Mouse (Mus musculus): Measurements from ENCODE around the gene 1700001O22Rik.

Gene 1700001O22Rik

DNA sequence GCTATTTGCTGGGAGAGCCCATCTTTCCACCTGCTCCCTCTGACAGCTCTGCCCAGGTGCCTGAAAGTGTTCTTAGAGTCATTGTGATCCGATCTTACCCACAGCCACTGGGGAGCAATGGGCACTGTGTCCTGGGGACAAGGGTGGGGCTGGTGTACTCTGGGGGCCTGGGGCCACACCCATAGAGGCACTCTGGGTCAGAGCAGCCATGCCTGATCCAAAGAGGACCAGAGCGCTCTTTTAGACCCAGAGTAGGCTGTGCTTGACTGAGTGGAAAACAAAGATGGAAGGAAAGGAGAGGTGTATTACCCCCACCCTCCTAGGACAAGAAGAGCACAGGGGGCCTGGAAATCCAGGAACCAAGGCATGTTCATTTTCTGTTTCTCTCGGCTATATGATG is at the start of gene 1700001O22Rik:
1700001O22Rik (minus strand) TSS at position 58 of the 400 bp plus-strand sequence.
- no peak for DNase-seq (ENCODE audit: low read depth)

DNA sequence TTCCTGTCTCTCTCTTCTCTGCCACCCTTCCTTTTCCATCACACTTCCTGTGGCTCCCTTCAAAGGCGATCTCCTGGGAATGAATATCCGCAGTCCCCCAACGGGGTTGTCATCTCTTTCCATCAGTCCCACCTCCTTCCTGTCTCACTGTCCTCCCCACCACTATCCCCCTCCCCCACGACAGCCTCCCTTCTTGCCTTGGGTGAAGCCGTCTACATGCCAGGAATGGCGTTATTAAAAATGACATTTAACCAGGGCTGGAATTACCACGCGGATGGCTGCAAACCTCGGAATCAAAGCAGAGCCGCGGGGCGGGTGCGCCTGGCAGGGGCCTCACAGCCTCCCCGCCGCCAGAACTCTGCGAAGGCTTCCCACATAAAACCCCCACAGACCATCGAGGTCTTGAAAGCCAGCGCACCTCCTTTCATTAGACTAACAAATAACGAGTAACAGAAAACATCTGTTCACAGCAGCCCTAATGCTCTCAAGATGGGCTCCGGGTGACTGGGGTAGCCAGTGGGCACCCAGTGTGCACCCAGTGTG is 49.4 kb upstream of the 1700001O22Rik start:
- no peak for DNase-seq (ENCODE audit: low read depth)

DNA sequence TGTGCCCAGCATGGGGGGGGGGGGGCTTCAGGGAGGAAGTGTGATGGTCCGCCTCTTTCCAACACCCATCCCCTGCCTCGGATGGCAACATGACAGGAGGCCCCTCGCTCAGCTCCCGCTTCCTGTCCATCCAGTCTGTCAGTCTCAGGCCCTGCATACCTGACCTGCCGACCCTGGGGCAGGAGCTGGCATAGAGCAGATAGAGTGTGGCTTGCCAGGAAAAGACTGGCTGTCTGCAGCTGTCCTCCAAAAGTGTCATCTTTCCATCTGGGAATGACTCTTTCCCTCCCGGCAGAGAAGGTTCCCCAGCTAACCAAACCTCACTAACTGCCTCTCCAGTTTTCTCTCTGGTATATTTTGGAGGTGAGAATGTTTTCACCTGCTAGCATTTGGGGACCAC is 47.1 kb upstream of the 1700001O22Rik start:
- no peak for DNase-seq (ENCODE audit: low read depth)

DNA sequence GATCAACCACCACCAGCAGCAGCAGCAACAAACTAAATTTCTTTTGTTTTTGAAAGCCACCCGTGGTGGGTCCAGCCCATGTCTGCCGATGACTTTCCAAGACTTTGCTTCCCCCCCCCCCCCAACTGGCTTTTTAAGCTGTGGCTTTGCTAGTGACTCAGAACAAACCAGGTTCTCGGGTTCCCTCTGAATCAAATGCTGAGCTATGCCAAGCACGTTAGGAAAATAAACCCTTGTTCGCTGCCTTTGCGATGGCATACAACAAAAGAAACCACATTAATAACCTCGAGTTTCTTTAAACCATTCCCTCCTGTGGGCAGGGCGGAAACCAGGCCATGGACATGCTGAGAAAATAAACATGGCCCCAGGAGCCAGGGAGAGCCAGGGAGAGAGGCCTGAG is 44.7 kb upstream of the 1700001O22Rik start:
- DNase-seq (ENCODE audit: low read depth), result no peak

DNA sequence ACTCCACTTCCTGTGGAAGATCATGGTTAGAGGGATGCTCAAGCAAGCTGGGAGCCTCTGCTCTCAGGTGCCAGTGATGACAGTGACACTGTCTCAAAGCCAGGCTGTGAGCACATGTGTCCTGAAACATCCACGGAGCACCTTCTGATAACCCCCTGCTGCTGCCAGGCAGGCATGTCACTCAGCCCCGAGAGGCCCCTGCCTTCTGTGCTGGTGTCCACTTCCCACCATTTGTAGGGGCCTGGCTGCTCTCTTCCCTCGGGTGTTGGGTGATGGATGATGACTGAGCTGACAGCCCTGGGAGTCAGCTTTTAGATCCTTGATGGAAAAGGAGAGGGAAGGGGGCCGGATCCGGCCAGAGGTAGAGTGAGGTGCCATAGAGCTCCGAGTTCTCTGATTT is 43.3 kb upstream of the 1700001O22Rik start:
- DNase-seq (ENCODE audit: low read depth), result no peak

DNA sequence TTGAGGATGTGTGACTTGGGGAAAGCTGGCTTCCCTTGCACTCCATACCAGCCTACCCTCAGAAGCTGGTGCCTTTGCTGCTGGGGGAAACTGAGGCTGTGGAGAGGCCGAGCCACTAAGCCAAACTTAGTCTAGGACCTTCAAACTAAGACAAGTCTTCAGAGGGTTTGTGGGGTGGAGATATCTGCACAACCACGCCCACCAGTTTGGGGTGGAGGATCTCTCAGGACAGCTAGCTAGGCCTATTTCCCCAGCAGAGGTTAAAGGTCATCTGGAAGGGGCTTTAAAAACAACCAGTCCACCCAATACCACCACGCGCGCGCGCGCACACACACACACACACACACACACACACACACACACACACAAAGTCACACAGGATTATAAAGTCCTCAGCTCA is 42.8 kb upstream of the 1700001O22Rik start:
- no peak for DNase-seq (ENCODE audit: low read depth)

DNA sequence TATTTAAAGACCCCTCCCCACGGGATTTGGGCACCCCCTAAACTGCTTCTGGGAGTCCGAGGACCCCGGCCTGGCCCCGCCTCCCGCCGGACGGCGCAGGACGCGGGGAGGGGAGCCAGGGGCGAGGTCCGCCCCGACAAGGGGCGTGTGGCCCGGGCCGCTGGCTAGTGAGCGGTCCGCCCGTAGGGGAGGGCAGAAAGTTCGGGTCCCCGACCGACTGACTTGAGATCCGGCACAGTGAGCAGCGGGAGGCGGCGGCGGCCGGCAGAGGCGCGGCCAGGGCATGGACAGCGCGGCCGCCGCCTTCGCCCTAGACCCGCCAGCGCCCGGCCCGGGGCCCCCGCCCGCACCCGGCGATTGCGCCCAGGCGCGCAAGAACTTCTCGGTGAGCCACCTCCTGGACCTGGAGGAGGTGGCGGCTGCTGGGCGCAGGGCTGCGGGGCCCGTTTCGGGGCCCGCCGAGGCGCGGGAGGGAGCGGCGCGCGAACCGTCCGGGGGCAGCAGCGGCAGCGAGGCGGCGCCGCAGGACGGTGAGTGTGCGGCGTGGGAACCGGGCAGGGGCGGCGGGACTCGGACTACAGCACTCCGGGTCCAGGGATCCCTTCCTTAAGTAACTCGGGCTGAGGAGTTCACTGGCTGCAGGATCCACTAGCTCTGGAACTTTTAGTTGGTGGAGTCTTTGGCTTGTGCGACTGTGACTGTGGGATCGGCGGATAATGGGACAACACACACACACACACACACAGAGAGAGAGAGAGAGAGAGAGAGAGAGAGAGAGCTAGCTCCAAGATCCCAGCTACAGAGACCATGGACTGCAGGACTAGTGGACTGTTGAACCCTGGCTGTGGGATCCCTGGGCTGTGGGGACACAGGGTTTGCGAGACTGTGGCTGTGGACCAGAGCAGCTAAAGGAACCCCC is 42.0 kb upstream of the 1700001O22Rik start:
- no peak for DNase-seq (ENCODE audit: low read depth)

DNA sequence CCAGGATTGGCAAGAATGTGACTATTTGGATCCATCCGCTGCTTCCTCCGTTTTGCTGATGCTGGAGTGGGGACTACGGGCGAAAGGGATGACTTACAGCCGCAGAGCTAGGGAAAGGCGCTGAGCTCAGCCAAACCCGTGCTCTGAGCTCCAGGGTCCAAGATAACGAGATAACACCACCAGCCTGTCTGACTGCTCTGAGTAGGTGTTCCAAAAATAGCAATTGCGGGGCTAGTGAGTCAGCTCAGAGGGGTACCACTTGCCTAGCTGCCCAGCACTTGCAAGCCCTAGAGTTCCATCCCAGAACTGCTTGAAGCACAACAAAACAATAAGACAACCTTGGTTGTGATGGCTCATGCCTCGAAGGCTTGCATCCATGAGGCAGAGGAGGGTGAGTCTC is 39.2 kb upstream of the 1700001O22Rik start:
- no peak for DNase-seq (ENCODE audit: low read depth)

DNA sequence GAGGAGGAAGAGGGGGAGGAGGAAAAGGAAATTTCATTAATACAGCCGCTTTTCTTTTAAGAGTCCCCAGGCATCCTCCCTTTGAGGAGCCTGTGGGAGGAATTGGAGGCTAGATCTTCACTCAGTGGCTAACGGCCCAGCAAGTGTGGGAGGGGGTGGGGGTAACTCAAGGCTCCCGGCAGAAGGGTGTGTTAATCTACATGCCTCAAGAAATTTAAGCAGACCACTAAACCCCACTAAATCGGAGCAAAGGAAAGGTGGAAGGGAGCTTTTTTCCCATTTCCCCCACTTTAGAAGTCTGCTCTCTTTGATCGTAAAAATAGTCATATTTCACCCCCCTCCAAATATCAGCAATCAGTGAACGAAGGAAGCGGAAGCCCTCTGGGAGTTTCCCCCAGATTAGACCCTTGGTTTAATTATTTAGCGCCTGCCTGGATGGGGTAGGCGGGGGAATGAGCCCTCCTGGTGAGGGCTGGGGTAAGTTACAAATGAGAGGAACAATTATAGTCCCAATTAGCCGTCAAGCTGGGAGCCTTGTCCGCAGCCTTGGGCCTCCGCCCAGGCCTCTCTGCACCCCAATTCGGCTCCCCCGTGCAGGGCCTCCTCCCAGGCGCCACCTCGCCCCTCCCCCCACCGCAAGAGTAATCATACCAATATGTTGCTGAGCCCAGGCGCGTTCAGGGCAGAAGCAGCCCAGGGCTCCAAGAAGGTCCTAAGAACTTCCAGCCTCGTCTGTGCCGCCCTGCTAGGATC is 33.0 kb upstream of the 1700001O22Rik start:
- no peak for DNase-seq (ENCODE audit: low read depth)

DNA sequence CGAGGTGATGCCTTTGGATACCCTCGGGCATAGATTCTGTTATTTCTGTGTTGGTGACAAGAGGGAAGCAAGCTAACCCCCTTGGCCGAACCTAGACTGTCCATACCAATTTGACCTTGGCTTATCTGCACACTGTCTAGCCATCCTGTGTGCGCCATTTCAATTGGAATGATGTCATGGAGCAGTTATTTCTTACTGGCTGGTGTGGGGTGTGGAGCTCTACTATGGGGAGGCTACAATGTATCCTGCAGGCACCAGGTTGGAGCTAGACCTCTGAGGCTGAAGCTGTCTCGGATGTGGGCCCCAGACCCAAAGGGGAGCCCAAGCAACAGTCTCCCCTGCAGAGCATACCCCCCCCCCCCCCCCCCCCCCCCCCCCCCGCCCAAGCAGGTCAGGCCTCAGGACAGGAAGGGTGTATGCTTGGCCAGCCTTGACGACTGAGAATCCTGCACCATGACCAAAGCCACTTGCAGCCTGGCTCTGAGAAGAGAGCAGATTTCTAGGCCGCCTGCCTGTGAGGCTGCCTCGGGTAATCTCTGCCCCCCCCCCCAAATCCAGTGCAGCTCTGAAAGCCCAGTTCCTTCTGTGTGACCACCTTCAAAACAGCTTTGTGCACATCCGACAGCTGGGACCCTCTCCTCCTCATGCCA is 31.0 kb upstream of the 1700001O22Rik start, which contains the start of gene Prrx2:
Prrx2 (plus strand) TSS at position 600 of the 650 bp plus-strand sequence.
- no peak for DNase-seq (ENCODE audit: low read depth)

DNA sequence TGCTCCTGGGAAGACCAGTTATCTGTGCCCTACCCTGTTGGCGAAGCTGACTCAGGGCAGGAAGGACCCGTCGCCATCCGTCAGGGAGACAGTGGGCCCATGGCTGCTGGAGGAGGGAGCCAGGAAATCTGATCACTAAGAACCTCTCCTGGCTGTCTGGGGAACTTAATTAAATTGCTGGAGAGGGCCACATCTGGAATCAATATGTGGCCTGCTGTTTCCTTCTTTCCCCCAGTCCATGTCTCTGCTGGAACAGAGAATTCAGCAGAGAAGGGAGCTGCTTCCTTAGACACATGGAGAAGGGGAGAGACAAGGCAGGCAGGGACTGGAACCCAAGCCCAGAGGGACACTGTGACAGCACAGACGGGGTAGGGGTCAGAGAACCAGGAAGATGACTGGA is 30.2 kb upstream of the 1700001O22Rik start:
- DNase-seq (ENCODE audit: low read depth), result no peak

DNA sequence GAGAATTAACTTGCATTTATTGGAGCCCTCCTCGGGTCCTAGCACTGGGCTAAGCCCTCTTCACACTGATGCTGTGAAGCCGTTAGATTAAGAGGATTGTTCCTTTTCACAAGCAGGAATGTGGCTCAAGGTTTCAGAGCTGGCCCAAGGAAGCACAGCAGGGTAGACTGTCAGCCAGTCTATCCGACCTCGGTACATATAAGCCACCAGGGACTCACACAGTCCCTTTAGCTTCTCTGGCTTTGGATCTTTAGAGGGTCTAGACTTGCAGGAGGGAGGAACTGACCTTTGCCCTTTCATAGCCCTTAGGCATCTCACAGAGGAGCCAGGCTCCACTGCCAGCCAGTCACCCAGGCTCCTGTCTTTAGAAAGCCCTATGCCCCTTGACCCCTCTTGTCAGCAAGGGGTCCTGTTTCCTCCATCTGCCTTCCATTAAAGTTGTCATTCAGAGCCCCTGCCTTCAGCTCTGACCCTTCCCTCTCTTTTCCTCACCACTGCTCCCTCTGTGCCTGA is 26.9 kb upstream of the 1700001O22Rik start, which contains the start of gene Asb6:
Asb6 (minus strand) TSS at position 51 of the 513 bp plus-strand sequence.
- DNase-seq (ENCODE audit: low read depth), result no peak

DNA sequence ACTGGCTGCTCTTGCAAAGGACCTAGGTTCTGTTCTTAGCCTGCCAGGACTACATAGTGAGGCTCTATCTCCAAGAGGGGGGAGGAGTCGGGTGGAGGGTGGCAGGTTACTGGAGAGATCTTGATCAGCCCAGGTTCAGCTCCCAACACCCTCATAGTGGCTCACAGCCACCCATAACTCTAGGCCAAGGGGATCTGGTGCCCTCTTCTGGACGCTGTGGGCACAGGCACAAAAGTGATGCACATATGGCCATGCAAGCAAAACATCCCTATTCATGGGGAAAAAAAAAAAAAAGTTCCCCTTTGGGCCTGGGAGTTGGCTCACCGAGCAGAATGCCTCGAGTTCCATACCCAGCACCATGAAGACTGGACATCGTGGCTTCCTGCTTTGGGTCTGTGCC is 25.9 kb upstream of the 1700001O22Rik start:
- peak; percentile 54 for DNase-seq (ENCODE audit: low read depth)

DNA sequence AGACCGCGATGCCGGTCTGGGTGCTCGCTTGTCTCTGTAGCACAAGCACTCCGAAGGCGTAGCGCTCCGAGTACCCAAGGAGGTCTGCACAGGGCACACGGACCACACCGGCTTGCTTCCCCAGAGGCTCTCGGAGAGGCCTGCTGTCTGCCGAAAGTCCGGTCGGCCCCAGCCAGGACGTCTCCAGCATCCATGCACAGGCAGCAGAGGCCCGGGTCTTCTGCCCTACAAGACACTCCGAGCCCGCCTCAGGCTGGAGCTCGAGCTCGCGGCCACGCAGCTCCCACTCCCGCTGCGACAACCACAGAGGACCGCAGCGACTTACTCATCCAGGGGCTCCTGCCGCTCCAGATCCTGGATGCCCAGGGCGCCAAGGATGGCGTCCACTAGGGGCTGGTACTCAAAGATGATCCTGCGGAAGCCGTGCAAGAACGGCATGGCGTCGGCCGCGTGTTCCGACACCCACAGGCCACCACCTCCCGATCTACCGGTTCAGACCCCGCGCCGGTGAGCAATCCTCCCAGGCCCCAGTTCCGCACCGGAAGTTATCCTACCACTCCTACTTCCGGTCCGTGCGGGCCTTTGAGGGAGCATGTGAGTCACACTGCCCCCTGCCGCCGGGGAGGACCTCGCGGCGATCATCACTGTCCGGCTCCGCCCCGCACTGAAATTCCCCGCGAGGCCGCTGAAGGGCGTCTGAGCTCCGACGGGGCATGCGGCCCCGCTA is 24.5 kb upstream of the 1700001O22Rik start:
- peak; percentile 92 for DNase-seq (ENCODE audit: low read depth)

DNA sequence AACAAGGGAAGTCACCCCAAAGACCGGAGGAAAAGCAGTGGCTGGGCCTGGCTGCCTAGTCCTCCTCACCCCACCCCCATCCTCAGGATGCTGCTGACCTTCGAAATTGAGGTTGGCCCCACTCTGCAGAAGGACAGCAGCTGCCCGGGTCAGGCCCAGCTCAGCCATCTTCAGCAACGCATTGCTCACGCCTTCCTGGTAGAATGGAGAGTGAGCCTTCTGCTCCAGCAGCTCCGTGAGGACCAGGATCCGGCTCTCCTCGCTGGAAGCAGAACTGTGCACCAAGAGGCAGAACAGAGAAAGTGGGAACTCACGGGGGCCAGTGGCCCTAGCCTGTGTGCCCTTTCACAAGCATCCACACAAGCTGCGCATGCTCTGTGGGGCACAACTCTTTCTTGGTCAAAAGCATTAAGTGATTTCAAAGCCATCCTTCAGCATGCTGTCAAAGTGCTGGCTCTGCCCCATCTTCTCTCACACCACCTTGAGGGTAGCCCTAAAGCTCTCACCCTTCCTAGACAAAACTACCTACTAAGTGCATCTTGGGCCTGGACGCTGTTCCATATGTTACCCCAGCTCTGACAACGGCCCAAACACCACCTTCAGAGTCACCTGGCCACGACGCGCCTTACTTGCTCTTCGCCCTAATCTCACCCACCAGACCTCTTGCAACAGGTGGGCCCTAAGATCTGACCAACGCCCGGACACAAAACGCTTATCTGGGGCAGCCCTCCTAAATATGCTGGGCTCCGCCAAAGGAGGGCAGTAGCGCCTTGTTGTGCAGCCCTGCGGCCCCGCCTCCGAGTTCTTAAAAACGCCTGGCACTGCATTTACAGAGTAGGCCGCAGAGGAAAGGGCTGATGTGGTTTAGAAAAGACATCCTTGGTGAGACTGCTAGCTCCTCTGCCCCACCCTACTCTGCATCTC is 23.6 kb upstream of the 1700001O22Rik start:
- peak; percentile 78 for DNase-seq (ENCODE audit: low read depth)

DNA sequence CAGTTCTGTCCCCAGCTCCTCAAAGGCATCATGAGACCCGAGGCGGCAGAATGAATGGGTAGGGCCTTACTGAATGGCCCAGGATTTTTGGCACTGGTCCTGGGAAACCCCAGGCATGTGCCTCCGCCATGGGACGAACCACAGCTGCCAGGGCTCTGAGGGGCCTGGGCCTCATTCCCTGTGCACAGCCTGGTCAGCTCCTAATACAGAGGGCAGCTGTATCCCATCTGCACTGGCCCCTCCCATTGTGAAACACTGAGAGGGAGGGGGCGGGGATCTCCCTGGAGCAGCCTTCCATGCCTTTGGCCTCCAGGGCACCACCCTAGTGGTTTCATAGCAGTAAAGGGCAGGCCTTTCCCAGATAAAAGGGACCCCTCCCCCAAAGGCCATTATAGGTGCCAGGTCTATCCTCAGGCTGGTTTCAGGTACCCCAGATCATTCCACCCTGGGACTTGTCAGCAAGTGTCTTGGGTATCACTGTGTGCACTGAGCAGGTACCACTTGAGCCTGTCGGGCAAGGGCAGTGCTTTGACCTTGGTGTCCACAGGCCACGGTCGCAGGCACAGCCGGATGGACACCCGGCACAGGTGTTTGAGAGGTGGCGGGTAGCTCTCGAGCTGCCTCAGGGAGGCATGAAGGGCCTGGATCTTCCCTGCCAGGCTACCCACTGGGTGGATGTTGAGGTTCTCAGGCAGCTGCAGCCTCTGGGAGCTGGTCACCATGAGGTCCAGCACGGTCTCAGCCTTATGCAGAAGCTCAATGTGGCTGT is 20.1 kb upstream of the 1700001O22Rik start:
- no peak for DNase-seq (ENCODE audit: low read depth)

DNA sequence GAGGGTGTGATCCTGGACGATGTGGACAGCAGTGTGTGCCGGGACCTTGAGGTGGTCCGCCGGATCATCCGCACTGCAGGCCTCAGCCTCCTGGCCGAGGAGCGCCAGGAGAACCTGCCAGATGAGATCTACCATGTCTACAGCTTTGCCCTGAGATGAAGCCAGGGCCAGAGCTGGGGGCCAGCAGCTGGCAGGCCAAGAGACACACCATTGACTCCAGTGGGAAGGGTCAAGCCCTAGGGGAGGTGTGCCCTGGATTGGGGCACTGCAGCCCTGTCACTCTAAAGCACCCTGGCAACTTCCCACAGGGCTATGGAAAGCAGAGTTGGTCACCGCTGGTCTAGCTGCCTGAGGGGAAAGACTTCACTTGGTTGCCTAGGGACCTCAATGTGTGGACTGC is 19.0 kb upstream of the 1700001O22Rik start:
- no peak for DNase-seq (ENCODE audit: low read depth)

DNA sequence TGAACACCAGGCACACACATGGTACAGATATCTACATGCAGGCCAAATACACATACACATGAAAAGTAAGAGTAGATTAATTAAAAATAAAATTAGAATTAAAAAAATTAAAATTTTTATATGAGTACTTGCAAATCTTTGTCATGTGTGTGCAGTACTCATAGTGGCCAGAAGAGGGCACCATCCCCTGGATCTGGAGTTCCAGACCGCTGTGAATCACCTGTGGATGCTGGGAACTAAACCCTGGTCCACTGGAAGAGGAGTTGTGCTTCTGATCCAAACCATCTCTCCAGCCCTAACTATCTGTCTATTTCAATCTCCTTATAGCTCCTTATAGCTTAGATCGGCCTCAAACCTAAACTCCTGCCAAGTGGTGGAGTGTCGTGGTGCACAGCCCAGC is 17.6 kb upstream of the 1700001O22Rik start:
- DNase-seq (ENCODE audit: low read depth), result no peak

DNA sequence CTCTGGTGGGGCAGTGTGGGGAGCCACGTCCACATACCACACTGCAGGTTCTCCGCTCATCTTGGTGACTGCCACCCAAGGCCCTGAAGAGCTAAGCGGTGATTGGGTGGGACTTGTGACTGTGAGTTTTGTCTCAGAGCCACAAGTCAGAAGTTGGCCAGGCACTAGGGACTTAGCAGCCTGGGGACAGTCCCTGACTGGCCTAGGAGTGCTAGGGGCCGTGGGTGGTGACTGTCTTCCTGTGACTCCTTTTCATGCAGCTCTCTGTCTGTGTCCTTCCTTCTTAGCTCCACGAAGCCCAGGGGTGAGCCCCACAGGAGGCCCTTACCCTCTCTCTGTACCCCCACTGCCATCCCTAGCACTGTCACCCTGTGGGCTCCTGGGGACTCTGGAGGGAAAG is 16.4 kb upstream of the 1700001O22Rik start:
- no peak for DNase-seq (ENCODE audit: low read depth)
